Mouse (Mus musculus): ENCODE results near the gene Vrk2. TPM values are rescaled to one million over a fixed set of nuclear protein-coding genes. Genes with fewer than 3 reads are reported as not detected.

The Vrk2 gene
- 46.8 TPM for polyA plus RNA-seq (2014; fragmentation: Illumina TruSeq; extraction: RNeasy Lipid Tissue Mini Kit (QIAGEN cat#74804); ENCODE audit: low read depth, low replicate concordance)

DNA sequence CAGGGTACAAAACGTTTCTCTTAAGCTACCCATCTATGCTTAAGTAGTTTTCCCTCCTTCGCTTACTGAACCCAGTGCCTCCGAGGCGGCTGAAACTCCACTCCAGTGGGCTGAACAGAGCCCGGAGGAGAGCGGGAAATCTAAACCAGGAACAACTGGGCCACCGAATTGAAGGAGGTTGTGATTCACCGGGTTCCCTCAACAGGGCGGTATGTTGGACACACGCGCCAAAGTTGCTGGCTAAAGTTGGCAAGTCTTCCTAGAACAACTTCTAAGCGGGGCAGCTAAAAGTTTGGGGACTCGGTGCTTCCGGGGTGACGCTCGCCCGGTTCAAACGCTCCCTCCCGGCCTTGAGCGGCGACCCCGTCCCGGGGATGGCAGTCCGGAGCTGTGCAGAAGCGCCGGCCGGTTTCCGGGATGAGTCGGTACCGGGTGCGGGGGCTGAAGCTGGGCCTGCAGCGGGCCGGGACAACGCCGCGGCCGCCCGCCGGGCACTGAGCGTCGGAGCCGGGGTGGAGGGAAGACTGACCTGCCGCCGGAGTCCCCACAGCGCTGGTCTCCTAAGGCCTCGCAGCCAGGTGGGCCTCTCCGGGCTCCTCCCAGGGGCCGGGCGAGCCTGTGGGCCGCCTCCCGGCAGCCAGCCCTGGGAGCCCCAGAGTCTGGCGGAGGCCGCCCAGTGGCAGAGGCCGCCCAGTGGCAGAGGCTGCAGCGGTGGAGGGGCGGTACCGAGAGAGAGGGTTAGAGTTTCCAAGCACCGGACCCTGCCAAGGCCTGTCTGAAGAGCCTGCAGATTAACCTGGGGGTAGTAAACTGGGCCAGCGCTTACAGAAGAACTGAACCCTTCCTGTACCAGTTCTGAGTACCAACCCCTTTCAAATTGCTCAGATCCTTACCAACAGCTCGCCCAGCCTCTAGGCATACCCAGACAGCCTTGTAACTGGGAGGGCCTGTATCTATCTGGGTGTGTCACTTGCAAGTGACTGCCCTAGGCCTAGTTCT is at the start of gene Vrk2, which contains the start of gene Gm6899:
TSS of gene Vrk2 (minus strand) at position 939 of the 999 bp plus-strand sequence.
TSS of gene Gm6899 (plus strand) at position 181 of the 999 bp plus-strand sequence.

Other genes starting within 250 kb of the Vrk2 start
- 15.2 TPM for gene Fancl, start 207.9 kb downstream of the Vrk2 start, polyA plus RNA-seq (2014; fragmentation: Illumina TruSeq; extraction: RNeasy Lipid Tissue Mini Kit (QIAGEN cat#74804); ENCODE audit: low read depth, low replicate concordance)
- not detected for gene Gm6899, start 758 bp downstream of the Vrk2 start, polyA plus RNA-seq (2014; fragmentation: Illumina TruSeq; extraction: RNeasy Lipid Tissue Mini Kit (QIAGEN cat#74804); ENCODE audit: low read depth, low replicate concordance)

All from sigmoid colon, adult 10 weeks (tissue).